Mouse (Mus musculus) cerebellum, adult 2 months (tissue): ENCODE results near the gene Rilp.

Experiments used
- CTCF ChIP-seq: fragments of 200-500 bp; IDR thresholded peaks from 2 replicates; pipeline ENCODE4 v1.5.1; 2011; ENCODE audit warnings: low read depth, mild to moderate bottlenecking, control low read depth, low read length, moderate library complexity, borderline replicate concordance; ENCODE audit not compliant: insufficient read depth
- POLR2A ChIP-seq: fragments of 200-500 bp; IDR thresholded peaks from 2 replicates; pipeline ENCODE4 v1.6.1; 2011; ENCODE audit warnings: low read length, control low read depth, borderline replicate concordance; ENCODE audit not compliant: insufficient read depth

DNA sequence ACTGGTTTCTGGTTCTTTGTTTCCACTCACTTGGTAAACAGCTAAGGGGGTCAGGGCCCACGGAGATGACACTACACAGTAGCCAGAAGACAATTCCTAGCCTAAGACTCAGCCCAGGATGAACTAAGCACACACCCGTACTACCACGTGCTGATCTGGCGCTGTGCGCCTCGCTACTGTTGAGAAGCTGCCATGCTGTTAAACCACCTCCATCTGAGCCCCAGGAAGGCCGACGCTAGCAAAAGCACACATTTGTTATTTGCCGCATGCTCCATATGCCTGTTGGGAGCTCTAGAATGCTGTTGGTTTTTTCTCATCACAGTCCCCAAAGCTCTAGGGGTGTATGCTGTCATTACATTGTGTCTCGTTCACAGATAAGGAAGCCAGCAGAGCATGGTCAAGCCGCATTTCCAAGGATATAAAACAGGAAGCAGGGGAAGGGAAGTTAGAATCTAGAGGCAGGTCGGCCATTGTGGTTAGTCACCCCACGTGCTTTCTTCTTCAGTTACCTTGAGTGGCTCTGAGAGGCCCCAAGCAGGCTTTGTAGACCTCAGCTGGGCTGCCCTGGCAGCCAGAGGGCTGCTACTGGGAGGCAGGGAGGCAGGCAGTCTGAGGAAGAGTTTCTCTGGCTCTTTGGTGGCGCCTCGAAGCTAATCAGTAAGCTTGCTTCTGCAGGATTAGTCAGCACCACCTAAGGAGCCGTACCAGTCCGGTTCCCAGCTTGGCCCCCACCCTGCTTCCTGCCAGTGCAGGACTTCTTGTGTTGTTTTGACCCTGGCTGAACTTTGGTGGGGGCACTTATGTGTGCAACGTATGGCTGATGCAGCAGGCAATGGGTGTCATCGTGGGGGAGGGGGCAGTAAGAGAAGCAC is 31.1 kb downstream of the Rilp start:
- no peak for TF ChIP-seq POLR2A
- no peak for TF ChIP-seq CTCF
